Mouse (Mus musculus) frontal cortex, postnatal 14 days (tissue): ENCODE measurements around the gene Doc2a.
A peak's percentile ranks its signal among the peaks of the same experiment; 100 is the strongest.

ENCODE experiments used
- DNase-seq, 2 experiments: peaks; one replicate each; pipeline ENCODE4 v3.0.0; 2022; ENCODE audit warnings: low spot score in 2 of 2

Gene Doc2a

GRCm38 (mm10) chr7:126847116-126847420 lies at the start of gene Doc2a:
TSS of gene Doc2a (plus strand) at chr7:126847416.
- no peak for DNase-seq

GRCm38 (mm10) chr7:126798127-126799049 lies 48.8 kb upstream of the Doc2a start:
- DNase-seq = no peak

- peak; percentile 95 to 97 for DNase-seq
These were observed 48.2 kb upstream of the Doc2a start for GRCm38 (mm10) chr7:126799050-126799467.

- peak; percentile 81 to 87 for DNase-seq
These were observed 47.5 kb upstream of the Doc2a start for GRCm38 (mm10) chr7:126799468-126800268.

GRCm38 (mm10) chr7:126800269-126801056 lies 46.8 kb upstream of the Doc2a start:
- no peak for DNase-seq

- no peak for DNase-seq
These were observed 46.2 kb upstream of the Doc2a start for GRCm38 (mm10) chr7:126801057-126801422.

GRCm38 (mm10) chr7:126802134-126802889 lies 44.9 kb upstream of the Doc2a start:
- DNase-seq = no peak

- DNase-seq = no peak
These were observed 44.0 kb upstream of the Doc2a start for GRCm38 (mm10) chr7:126803181-126803580.

GRCm38 (mm10) chr7:126803751-126804150 lies 43.5 kb upstream of the Doc2a start:
- DNase-seq = no peak

GRCm38 (mm10) chr7:126806956-126807355 lies 40.3 kb upstream of the Doc2a start:
- DNase-seq = no peak

- no peak for DNase-seq
These were observed 39.8 kb upstream of the Doc2a start for GRCm38 (mm10) chr7:126807405-126807804.

- peak; percentile 82 to 84 for DNase-seq
These were observed 38.3 kb upstream of the Doc2a start for GRCm38 (mm10) chr7:126808703-126809455.

GRCm38 (mm10) chr7:126809723-126810369 lies 37.4 kb upstream of the Doc2a start:
- no peak for DNase-seq

GRCm38 (mm10) chr7:126815726-126816222 lies 31.4 kb upstream of the Doc2a start:
- no peak for DNase-seq

GRCm38 (mm10) chr7:126816494-126816893 lies 30.7 kb upstream of the Doc2a start:
- DNase-seq = no peak

- DNase-seq = no peak
These were observed 29.6 kb upstream of the Doc2a start for GRCm38 (mm10) chr7:126817595-126817994.

- DNase-seq = no peak
These were observed 28.4 kb upstream of the Doc2a start for GRCm38 (mm10) chr7:126818818-126819217.

GRCm38 (mm10) chr7:126821835-126822511 lies 25.2 kb upstream of the Doc2a start:
- DNase-seq = peak in 1 of 2 experiments; percentile 76

GRCm38 (mm10) chr7:126822741-126823140 lies 24.5 kb upstream of the Doc2a start:
- no peak for DNase-seq
